28 mouse cellular contexts compared by ENCODE assay signal in the genomic region with DNA sequence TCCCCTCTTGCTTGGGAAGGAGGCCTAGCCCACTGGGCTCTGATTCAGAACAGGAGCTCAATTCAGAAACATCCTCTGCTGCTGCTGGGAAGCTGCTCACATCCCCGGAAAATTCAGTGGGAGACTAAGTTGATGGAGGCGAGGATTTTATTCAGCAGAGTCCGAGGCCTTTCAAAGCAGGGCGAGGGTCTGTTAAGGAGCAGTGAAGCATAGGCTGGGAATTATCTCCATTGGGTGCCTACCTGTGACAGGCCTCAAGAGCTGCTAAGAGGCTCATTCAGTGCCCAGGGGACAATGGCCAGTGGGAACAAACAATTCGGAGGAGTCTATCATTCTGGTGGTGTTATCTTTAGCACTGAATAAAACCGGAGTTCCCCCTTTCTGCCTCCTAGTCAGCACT. TPM values are rescaled to one million over a fixed set of nuclear protein-coding genes. Genes with fewer than 3 reads are reported as not detected.
A peak's percentile ranks its signal among the peaks of the same experiment; 100 is the strongest.
DNase-seq lines count a peak whose midpoint lies in the region; ATAC-seq and TF ChIP-seq lines count a peak whose summit lies in the region.
"Had no signal": no experiment of that assay in that cellular context is flagged by ENCODE, and none has a peak within 500 bp of the region (broad histone marks: within the 10 kb centered on the region; RNA-seq: fewer than 3 reads in every experiment).

No protein-coding gene starts in this region.

- TF ChIP-seq POLR2A in brain, embryonic 14.5 days (IDR thresholded peaks at IDR 0.05; ENCODE audit: borderline replicate concordance, extremely low read depth, insufficient read depth, insufficient read length, poor library complexity, severe bottlenecking): no peak

- no peak for ATAC-seq in forebrain, embryonic 16.5 days
- ATAC-seq in forebrain, embryonic 14.5 days: 0 out of 2 replicates have a peak, but pooled peaks have one; percentile 22
- ATAC-seq in forebrain, embryonic 15.5 days (replicated peaks): no peak
- ATAC-seq in midbrain, embryonic 16.5 days: peak; percentile 39; the same call in 1 of the 2 replicates
- ATAC-seq in midbrain, embryonic 13.5 days: no peak
- no peak for ATAC-seq in liver, embryonic 12.5 days
- ATAC-seq: activated CD4-positive, CD25-positive, alpha-beta regulatory T cell, adult 4 months; hindbrain, postnatal 0 days; inflammation-experienced regulatory T-cells, adult 6 months; intestine, embryonic 16.5 days had no signal

- no peaks in the 10 kb centered on the region for H3K36me3 ChIP-seq in forebrain, embryonic 10.5 days (replicated peaks)
- no peaks in the 10 kb centered on the region for H3K36me3 ChIP-seq in forebrain, embryonic 16.5 days (ENCODE audit: control insufficient read depth, insufficient read depth)
- no peaks in the 10 kb centered on the region for H3K36me3 ChIP-seq in forebrain, embryonic 14.5 days (ENCODE audit: control insufficient read depth, insufficient read depth, low read length)
- H3K36me3 ChIP-seq in forebrain, embryonic 15.5 days: no peaks in the 10 kb centered on the region
- H3K36me3 ChIP-seq in midbrain, embryonic 16.5 days (ENCODE audit: control insufficient read depth, insufficient read depth, low read length): no peaks in the 10 kb centered on the region
- no peaks in the 10 kb centered on the region for H3K36me3 ChIP-seq in midbrain, embryonic 13.5 days
- H3K36me3 ChIP-seq in liver, embryonic 12.5 days: no peaks in the 10 kb centered on the region
- H3K36me3 ChIP-seq: embryonic facial prominence, embryonic 12.5 days; embryonic facial prominence, embryonic 15.5 days; heart, embryonic 10.5 days; heart, embryonic 13.5 days had no signal

- TF ChIP-seq CTCF in brain, embryonic 14.5 days (IDR thresholded peaks at IDR 0.05; ENCODE audit: borderline replicate concordance, extremely low read depth, insufficient read depth, insufficient read length): no peak

- peaks cover 100% of the 10 kb centered on the region for H3K27me3 ChIP-seq in forebrain, embryonic 10.5 days (ENCODE audit: poor library complexity, severe bottlenecking)
- H3K27me3 ChIP-seq in forebrain, embryonic 16.5 days (replicated peaks; ENCODE audit: control insufficient read depth, insufficient read depth, low read length): peaks cover 50% of the 10 kb centered on the region
- H3K27me3 ChIP-seq in forebrain, embryonic 14.5 days (replicated peaks; ENCODE audit: control insufficient read depth, insufficient read depth, low read length): peaks cover 43% of the 10 kb centered on the region
- peaks cover 37% of the 10 kb centered on the region for H3K27me3 ChIP-seq in forebrain, embryonic 15.5 days
- peaks cover 61% of the 10 kb centered on the region for H3K27me3 ChIP-seq in midbrain, embryonic 16.5 days (ENCODE audit: control insufficient read depth, insufficient read depth, low read depth, low read length)
- peaks cover 96% of the 10 kb centered on the region for H3K27me3 ChIP-seq in midbrain, embryonic 13.5 days
- H3K27me3 ChIP-seq in liver, embryonic 12.5 days (replicated peaks): no peaks in the 10 kb centered on the region

- no peak overlapping the region for H3K4me2 ChIP-seq in forebrain, embryonic 16.5 days (ENCODE audit: low read length)
- H3K4me2 ChIP-seq in forebrain, embryonic 14.5 days (ENCODE audit: low read length): no peak overlapping the region
- H3K4me2 ChIP-seq in forebrain, embryonic 15.5 days (replicated peaks): no peak overlapping the region
- H3K4me2 ChIP-seq in midbrain, embryonic 16.5 days (ENCODE audit: low read length): no peak overlapping the region
- no peak overlapping the region for H3K4me2 ChIP-seq in midbrain, embryonic 13.5 days (replicated peaks)
- no peak overlapping the region for H3K4me2 ChIP-seq in liver, embryonic 12.5 days
- H3K4me2 ChIP-seq: embryonic facial prominence, embryonic 12.5 days; embryonic facial prominence, embryonic 15.5 days; heart, embryonic 13.5 days; hindbrain, embryonic 14.5 days had no signal

- H3K9me3 ChIP-seq in forebrain, embryonic 10.5 days: no peaks in the 10 kb centered on the region
- no peaks in the 10 kb centered on the region for H3K9me3 ChIP-seq in forebrain, embryonic 16.5 days (ENCODE audit: control insufficient read depth, low read length)
- H3K9me3 ChIP-seq in forebrain, embryonic 14.5 days (replicated peaks; ENCODE audit: control insufficient read depth, low read length): no peaks in the 10 kb centered on the region
- H3K9me3 ChIP-seq in forebrain, embryonic 15.5 days: no peaks in the 10 kb centered on the region
- no peaks in the 10 kb centered on the region for H3K9me3 ChIP-seq in midbrain, embryonic 16.5 days (replicated peaks; ENCODE audit: control insufficient read depth, low read length, poor library complexity, severe bottlenecking)
- no peaks in the 10 kb centered on the region for H3K9me3 ChIP-seq in midbrain, embryonic 13.5 days
- H3K9me3 ChIP-seq in liver, embryonic 12.5 days (replicated peaks): no peaks in the 10 kb centered on the region
- H3K9me3 ChIP-seq: embryonic facial prominence, embryonic 12.5 days; embryonic facial prominence, embryonic 15.5 days; heart, embryonic 10.5 days; heart, embryonic 13.5 days had no signal

- no peak overlapping the region for H3K9ac ChIP-seq in forebrain, embryonic 16.5 days (replicated peaks; ENCODE audit: low read depth, low read length)
- H3K9ac ChIP-seq in forebrain, embryonic 14.5 days (ENCODE audit: low read length): no peak overlapping the region
- no peak overlapping the region for H3K9ac ChIP-seq in forebrain, embryonic 15.5 days (replicated peaks)
- H3K9ac ChIP-seq in midbrain, embryonic 16.5 days (ENCODE audit: low read depth, low read length): no peak overlapping the region
- no peak overlapping the region for H3K9ac ChIP-seq in midbrain, embryonic 13.5 days (replicated peaks)
- no peak overlapping the region for H3K9ac ChIP-seq in liver, embryonic 12.5 days
- H3K9ac ChIP-seq: embryonic facial prominence, embryonic 12.5 days; embryonic facial prominence, embryonic 15.5 days; heart, embryonic 13.5 days; hindbrain, embryonic 14.5 days had no signal

- DNase-seq in forebrain, embryonic 10.5 days (ENCODE audit: extremely low spot score, low spot score): peak; percentile 41
- DNase-seq in forebrain, embryonic 14.5 days (ENCODE audit: low spot score): no peak
- peak; percentile 73 for DNase-seq in brain, embryonic 14.5 days (ENCODE audit: low read depth)
- DNase-seq: adrenal gland, adult 8-10 months; adrenal gland, postnatal 25 days; cerebellum, adult 18-20 months; cerebellum, adult 9-10 months; cerebellum, postnatal 14 days; gastrocnemius, postnatal 10 days; gastrocnemius, postnatal 36 days; heart, adult 2 months; heart, postnatal 14 days; heart, postnatal 4 days had no signal

- H3K27ac ChIP-seq in forebrain, embryonic 10.5 days: peak overlapping the region; percentile 35; the same call in 1 of the 2 replicates
- no peak overlapping the region for H3K27ac ChIP-seq in forebrain, embryonic 16.5 days (ENCODE audit: low read length)
- no peak overlapping the region for H3K27ac ChIP-seq in forebrain, embryonic 14.5 days (ENCODE audit: low read depth, low read length)
- H3K27ac ChIP-seq in forebrain, embryonic 15.5 days (replicated peaks): no peak overlapping the region
- H3K27ac ChIP-seq in midbrain, embryonic 16.5 days (ENCODE audit: low read length): no peak overlapping the region
- no peak overlapping the region for H3K27ac ChIP-seq in midbrain, embryonic 13.5 days
- H3K27ac ChIP-seq in liver, embryonic 12.5 days: no peak overlapping the region
- H3K27ac ChIP-seq: embryonic facial prominence, embryonic 12.5 days; embryonic facial prominence, embryonic 15.5 days; heart, adult 2 months; heart, embryonic 10.5 days; heart, embryonic 13.5 days; hindbrain, embryonic 14.5 days; hindbrain, postnatal 0 days had no signal

- peaks cover 54% of the 10 kb centered on the region for H3K4me1 ChIP-seq in forebrain, embryonic 10.5 days
- peaks cover 17% of the 10 kb centered on the region; the same call in 1 of the 2 replicates for H3K4me1 ChIP-seq in forebrain, embryonic 16.5 days (replicated peaks; ENCODE audit: control insufficient read depth, insufficient read depth, low read length)
- H3K4me1 ChIP-seq in forebrain, embryonic 14.5 days (ENCODE audit: control insufficient read depth, insufficient read depth, low read length): peaks cover 22% of the 10 kb centered on the region
- H3K4me1 ChIP-seq in forebrain, embryonic 15.5 days: peaks cover 21% of the 10 kb centered on the region
- H3K4me1 ChIP-seq in midbrain, embryonic 16.5 days (ENCODE audit: control insufficient read depth, insufficient read depth, low read length): no peaks in the 10 kb centered on the region
- peaks cover 32% of the 10 kb centered on the region for H3K4me1 ChIP-seq in midbrain, embryonic 13.5 days (replicated peaks)
- no peaks in the 10 kb centered on the region for H3K4me1 ChIP-seq in liver, embryonic 12.5 days
- H3K4me1 ChIP-seq: embryonic facial prominence, embryonic 12.5 days; embryonic facial prominence, embryonic 15.5 days; heart, embryonic 10.5 days had no signal

- H3K4me3 ChIP-seq in forebrain, embryonic 10.5 days: no peak overlapping the region
- no peak overlapping the region for H3K4me3 ChIP-seq in forebrain, embryonic 16.5 days (replicated peaks; ENCODE audit: low read length)
- no peak overlapping the region for H3K4me3 ChIP-seq in forebrain, embryonic 14.5 days (ENCODE audit: low read depth, low read length)
- no peak overlapping the region for H3K4me3 ChIP-seq in forebrain, embryonic 15.5 days
- H3K4me3 ChIP-seq in midbrain, embryonic 16.5 days (ENCODE audit: low read depth, low read length): no peak overlapping the region
- H3K4me3 ChIP-seq in midbrain, embryonic 13.5 days (replicated peaks): no peak overlapping the region
- H3K4me3 ChIP-seq in liver, embryonic 12.5 days: no peak overlapping the region
- H3K4me3 ChIP-seq: embryonic facial prominence, embryonic 12.5 days; embryonic facial prominence, embryonic 15.5 days; heart, adult 2 months; heart, embryonic 10.5 days; heart, embryonic 13.5 days had no signal

- WGBS in forebrain, embryonic 10.5 days: 6% methylated on average over 6 of the region's 6 CpGs
- WGBS in forebrain, embryonic 16.5 days: 6% methylated on average over 6 of the region's 6 CpGs
- 3% methylated on average over 6 of the region's 6 CpGs for WGBS in forebrain, embryonic 14.5 days
- 3% methylated on average over 6 of the region's 6 CpGs for WGBS in forebrain, embryonic 15.5 days
- 18% methylated on average over 6 of the region's 6 CpGs for WGBS in midbrain, embryonic 16.5 days
- WGBS in midbrain, embryonic 13.5 days: 8% methylated on average over 6 of the region's 6 CpGs
- 43% methylated on average over 6 of the region's 6 CpGs for whole genome bisulfite sequencing in liver, embryonic 12.5 days (ENCODE audit: insufficient replicate concordance)

RNA-seq across cellular contexts. Expression of a gene that starts 59.6 kb away (rescaled TPM):
- 14.1 and 15.2 TPM in 2 replicates for polyA plus RNA-seq in forebrain, embryonic 10.5 days (2016; fragmentation: Nextera tagmentation; extraction: Ambion mirVana)
- polyA plus RNA-seq in forebrain, embryonic 16.5 days (2015; fragmentation: Nextera tagmentation; extraction: Ambion mirVana): 0.54 and 0.83 TPM in 2 replicates
- polyA plus RNA-seq in forebrain, embryonic 14.5 days (2014; fragmentation: Nextera tagmentation; extraction: Ambion mirVana): 3.2 and 3.8 TPM in 2 replicates
- 1.5 and 1.9 TPM in 2 replicates for polyA plus RNA-seq in forebrain, embryonic 15.5 days (2015; fragmentation: Nextera tagmentation; extraction: Ambion mirVana)
- polyA plus RNA-seq in midbrain, embryonic 16.5 days (2015; fragmentation: Nextera tagmentation; extraction: Ambion mirVana): 13.4 and 18.5 TPM in 2 replicates
- 78.5 and 84.6 TPM in 2 replicates for polyA plus RNA-seq in midbrain, embryonic 13.5 days (2015; fragmentation: Nextera tagmentation; extraction: Ambion mirVana)
- 9.6 and 14.1 TPM in 2 replicates for polyA plus RNA-seq in brain, embryonic 14.5 days (2012; rRNA removed)
- polyA plus RNA-seq in liver, embryonic 12.5 days (2016; fragmentation: Nextera tagmentation; extraction: Ambion mirVana): 0.08 TPM in 1 of 2 replicates, not detected in the other
- polyA plus RNA-seq: activated CD4-positive, CD25-positive, alpha-beta regulatory T cell, adult 4 months; heart, adult 2 months; heart, embryonic 13.5 days; heart, embryonic 16.5 days; inflammation-experienced regulatory T-cells, adult 6 months; intestine, embryonic 16.5 days had no signal

Comparison
In these comparisons a context has a peak if more than half of its experiments do, and no peak if none do; other contexts are left out.
1. ATAC-seq: peak in forebrain, embryonic 14.5 days (single experiment) and midbrain, embryonic 16.5 days (single experiment); none in forebrain, embryonic 16.5 days (single experiment), forebrain, embryonic 15.5 days (single experiment), midbrain, embryonic 13.5 days (single experiment) and liver, embryonic 12.5 days (single experiment).